Mouse (Mus musculus): ENCODE data around the gene Cd207.

Cd207 gene

GRCm38 (mm10) chr6:83677757-83678156 is at the start of gene Cd207:
TSS of gene Cd207 (minus strand) at chr6:83677857.
- in situ Hi-C loops (cut with MboI, MseI): loop anchor here (5.0 kb wide), 2 partner anchors 85 to 320 kb away; no protein-coding TSS in a partner anchor

- in situ Hi-C loops (cut with MboI, MseI): loop anchor here (5.0 kb wide), 1 partner anchor 40 kb away; no protein-coding TSS in a partner anchor
These were observed 49.5 kb upstream of the Cd207 start for GRCm38 (mm10) chr6:83727178-83727577.

- in situ Hi-C loops (cut with MboI, MseI): no loop called here
These were observed 44.9 kb upstream of the Cd207 start for GRCm38 (mm10) chr6:83722526-83722925.

GRCm38 (mm10) chr6:83717026-83717425 is 39.4 kb upstream of the Cd207 start:
- in situ Hi-C loops (cut with MboI, MseI): no loop called here

GRCm38 (mm10) chr6:83715461-83716196 is 38.0 kb upstream of the Cd207 start:
- in situ Hi-C loops (cut with MboI, MseI): no loop called here

GRCm38 (mm10) chr6:83714221-83715123 is 36.8 kb upstream of the Cd207 start:
- in situ Hi-C loops (cut with MboI, MseI): no loop called here

GRCm38 (mm10) chr6:83713271-83714136 is 35.8 kb upstream of the Cd207 start:
- in situ Hi-C loops (cut with MboI, MseI): no loop called here

GRCm38 (mm10) chr6:83711725-83712475 is 34.2 kb upstream of the Cd207 start:
- in situ Hi-C loops (cut with MboI, MseI): no loop called here

GRCm38 (mm10) chr6:83711067-83711675 is 33.5 kb upstream of the Cd207 start, which contains the start of gene Vax2:
TSS of gene Vax2 (plus strand) at chr6:83711264.
- in situ Hi-C loops (cut with MboI, MseI): no loop called here

GRCm38 (mm10) chr6:83710361-83711066 is 32.9 kb upstream of the Cd207 start:
- in situ Hi-C loops (cut with MboI, MseI): no loop called here

GRCm38 (mm10) chr6:83707738-83708510 is 30.3 kb upstream of the Cd207 start:
- in situ Hi-C loops (cut with MboI, MseI): no loop called here

- in situ Hi-C loops (cut with MboI, MseI): no loop called here
These were observed 27.0 kb upstream of the Cd207 start for GRCm38 (mm10) chr6:83704701-83705100.

GRCm38 (mm10) chr6:83704294-83704693 is 26.6 kb upstream of the Cd207 start:
- in situ Hi-C loops (cut with MboI, MseI): no loop called here

- in situ Hi-C loops (cut with MboI, MseI): no loop called here
These were observed 26.0 kb upstream of the Cd207 start for GRCm38 (mm10) chr6:83703722-83704078.

GRCm38 (mm10) chr6:83703000-83703721 is 25.5 kb upstream of the Cd207 start:
- in situ Hi-C loops (cut with MboI, MseI): no loop called here

GRCm38 (mm10) chr6:83702146-83702999 is 24.7 kb upstream of the Cd207 start:
- in situ Hi-C loops (cut with MboI, MseI): no loop called here

- in situ Hi-C loops (cut with MboI, MseI): no loop called here
These were observed 23.3 kb upstream of the Cd207 start for GRCm38 (mm10) chr6:83701001-83701400.
